Mouse (Mus musculus) left cerebral cortex, postnatal 36 days (tissue): ENCODE measurements around the gene Ccp110. TPM values are rescaled to one million over a fixed set of nuclear protein-coding genes. Genes with fewer than 3 reads are reported as not detected.

Source experiments
- DNase-seq, 2 experiments: peaks; one replicate each; pipeline ENCODE4 v3.0.0; 2021 to 2022; ENCODE audit warnings: low spot score in 2 of 2, mixed read lengths in 1 of 2
- intact Hi-C: fragments of 180-260 bp; cut with DNase I; formaldehyde crosslinking; loops from one replicate; pipeline ENCODE4 v1.15.1; 2025
- total RNA-seq, 2 experiments: library from RNA; stranded (reverse); gene quantifications; 2 replicates each; pipeline ENCODE4 v1.2.3; 2021

The Ccp110 gene
- total RNA-seq, 2 experiments from 2014 or later = 50.0 to 52.4 TPM

DNA sequence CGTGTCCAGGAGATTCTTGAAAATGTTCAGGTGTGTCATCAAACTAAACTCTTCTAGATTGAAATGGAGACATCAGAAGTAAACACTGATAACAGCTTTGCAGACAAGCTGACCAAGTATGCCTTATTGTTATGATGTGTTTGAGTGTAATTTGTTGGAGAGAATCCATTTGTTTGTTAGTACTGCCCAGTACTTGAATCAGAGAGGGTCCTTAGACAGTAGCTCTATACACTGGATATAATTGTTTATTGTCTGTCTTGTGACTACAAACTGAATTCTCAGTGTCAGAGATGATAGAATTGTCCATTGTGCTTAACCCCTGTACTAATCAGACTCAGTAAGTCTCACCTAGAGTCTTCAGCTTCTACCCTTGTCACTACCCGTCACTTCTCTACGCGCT lies 5.7 kb downstream of the Ccp110 start:
- no peak for DNase-seq
- intact Hi-C loops = no loop called here

- intact Hi-C loops = no loop called here
Observed at GRCm38 (mm10) chr7:118723927-118724326, 11.6 kb downstream of the Ccp110 start.

DNA sequence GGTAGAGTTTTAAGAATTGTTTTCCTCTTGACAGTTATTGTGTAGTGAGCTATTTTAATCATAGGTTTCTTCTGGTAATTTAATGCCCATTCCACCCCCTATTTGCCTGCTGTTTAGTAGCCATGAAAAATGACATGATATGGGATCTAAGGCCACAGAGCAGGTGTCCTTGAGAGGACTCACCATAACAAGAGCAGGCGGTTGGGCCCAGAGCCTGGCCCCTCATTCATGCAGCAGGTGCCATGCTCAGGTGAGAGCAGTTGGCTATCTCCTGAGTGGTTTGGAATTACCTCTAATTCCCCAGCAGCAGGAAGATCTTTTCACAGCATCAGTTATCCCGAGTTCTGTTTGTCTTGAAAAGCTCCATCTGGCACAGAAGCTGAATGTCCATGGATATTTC lies 13.1 kb downstream of the Ccp110 start:
- intact Hi-C loops = no loop called here
- no peak for DNase-seq

More at GRCm38 (mm10) chr7:118723927-118724326, 11.6 kb downstream of the Ccp110 start:
- DNase-seq = no peak

- DNase-seq = no peak
- intact Hi-C loops = no loop called here
Observed at GRCm38 (mm10) chr7:118728846-118729587, 16.7 kb downstream of the Ccp110 start.

DNA sequence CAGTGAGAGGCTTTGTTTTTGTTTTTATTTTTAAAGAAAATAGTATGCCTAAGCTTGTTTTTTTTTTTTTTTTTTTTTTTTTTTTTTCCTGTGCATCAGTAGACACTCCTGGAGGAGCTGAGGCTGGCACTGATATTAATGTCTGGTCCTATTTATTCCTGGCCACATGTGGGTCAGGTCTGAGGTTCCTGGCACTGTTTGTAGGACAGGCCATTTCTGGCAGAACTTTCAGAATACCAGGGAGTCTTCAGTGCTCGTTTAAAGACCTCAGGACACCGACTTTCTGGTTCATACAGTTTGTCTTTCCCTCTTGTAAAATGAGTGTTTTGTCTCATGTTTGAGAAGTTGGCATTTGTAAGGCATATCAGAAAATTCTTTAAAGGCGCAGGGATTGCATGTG lies 19.4 kb downstream of the Ccp110 start:
- intact Hi-C loops = no loop called here

DNA sequence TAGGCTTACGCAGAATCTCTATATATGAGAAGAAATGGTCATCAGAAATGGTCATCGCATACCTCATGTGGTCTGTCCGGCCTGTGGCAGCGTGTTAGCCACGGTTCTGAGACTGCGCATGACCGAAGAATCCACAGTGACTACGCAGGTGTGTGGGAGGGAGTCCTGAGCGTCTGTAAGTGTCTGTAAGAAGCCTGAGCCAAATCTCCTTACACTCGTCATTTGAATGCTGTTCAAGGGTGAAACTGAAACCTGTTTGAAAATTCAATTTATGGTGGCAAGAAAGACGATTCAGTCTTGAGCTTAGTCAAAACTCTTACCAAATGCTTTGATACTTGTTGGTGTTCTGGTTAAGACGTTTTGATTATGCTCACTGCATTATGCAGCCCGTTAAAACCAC lies 20.9 kb downstream of the Ccp110 start:
- intact Hi-C loops = no loop called here
- no peak for DNase-seq

More for the DNA sequence above, 19.4 kb downstream of the Ccp110 start:
- DNase-seq = no peak

DNA sequence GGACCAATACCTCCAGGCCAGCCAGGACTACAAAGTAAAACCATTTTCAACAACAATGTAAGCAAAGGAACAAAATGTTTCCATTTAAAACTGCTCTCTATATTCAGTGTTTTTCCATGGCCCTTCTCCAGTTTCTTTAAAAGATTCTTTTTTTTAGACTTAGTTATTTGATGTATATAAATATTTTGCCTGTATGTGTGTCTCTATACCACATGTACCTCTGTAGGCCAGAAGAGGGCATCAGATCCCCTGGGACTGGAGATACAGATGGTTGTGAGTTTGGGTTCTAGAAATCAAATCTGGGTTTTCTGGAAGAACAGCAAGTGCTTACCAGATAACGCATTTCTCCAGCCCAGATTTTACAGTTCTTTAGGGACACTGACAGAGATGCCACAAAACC lies 26.4 kb downstream of the Ccp110 start:
- intact Hi-C loops = no loop called here
- no peak for DNase-seq

DNA sequence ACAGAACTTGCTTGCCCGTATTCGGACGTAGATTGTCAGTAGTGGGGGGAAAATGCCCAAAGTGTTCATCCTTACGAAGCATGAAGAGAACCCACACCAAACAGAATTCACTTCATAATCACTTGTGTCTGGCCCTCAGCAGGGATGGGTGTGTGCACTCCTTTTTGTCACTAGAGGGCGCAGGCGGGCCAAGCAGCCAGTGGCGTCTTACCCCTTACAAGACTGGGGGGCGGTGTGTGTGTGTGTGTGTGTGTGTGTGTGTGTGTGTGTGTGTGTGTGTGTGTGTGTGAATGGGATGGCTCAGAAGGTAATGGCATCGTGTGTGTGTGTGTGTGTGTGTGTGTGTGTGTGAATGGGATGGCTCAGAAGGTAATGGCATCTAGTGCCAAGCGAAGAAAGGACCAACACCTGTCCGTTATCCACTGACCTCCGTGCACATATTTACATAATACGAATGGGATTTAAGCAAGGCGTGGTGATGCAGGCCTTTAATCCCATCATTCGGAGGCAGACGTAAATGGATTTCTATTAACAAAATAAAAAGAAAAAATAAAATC lies 27.7 kb downstream of the Ccp110 start, which contains the start of gene Vps35l:
TSS of gene Vps35l (plus strand) at position 252 of the 557 bp plus-strand sequence.
- intact Hi-C loops = no loop called here

DNA sequence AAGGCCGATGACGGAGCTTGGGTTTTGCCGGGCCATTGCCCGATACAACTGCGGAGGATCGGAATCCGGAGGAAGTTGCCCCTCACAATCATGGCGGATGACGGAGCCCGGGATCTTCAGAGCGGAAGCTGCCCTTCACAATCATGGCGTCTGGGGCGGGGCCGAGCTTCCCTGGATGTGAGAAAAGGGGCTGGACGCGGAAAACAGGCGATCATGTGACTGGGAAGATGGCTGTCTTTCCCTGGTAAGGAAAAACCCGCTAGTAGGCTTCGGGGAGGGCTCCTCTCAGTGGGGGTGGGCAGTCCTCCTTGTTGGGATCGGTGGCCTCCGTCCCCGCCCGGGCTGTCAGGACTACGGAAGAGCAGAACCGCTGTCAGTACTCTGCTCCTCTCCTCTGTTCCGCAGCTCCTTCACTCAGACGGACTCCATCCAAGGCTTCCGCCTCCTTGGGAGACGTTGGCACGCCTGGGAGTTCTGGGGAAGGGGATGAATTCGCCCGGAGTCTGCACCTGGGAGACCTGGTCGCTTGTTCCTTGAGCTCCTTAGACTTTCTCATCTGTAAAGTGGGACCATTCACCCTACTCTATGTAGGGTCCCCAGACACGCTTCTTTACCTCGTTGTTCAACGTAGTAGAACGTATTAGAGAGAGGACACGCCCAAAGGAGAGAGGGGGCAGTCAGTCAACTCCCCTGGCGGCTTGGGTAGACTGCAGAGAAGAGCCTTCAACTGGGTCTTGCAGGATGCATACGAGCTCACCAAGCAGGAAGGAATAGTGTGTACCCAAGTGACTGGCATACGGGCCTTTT lies 28.4 kb downstream of the Ccp110 start:
- intact Hi-C loops = no loop called here
- peak; percentile 94 to 95 for DNase-seq

More for the DNA sequence above, 27.7 kb downstream of the Ccp110 start, which contains the start of gene Vps35l:
- peak; percentile 71 to 76 for DNase-seq

DNA sequence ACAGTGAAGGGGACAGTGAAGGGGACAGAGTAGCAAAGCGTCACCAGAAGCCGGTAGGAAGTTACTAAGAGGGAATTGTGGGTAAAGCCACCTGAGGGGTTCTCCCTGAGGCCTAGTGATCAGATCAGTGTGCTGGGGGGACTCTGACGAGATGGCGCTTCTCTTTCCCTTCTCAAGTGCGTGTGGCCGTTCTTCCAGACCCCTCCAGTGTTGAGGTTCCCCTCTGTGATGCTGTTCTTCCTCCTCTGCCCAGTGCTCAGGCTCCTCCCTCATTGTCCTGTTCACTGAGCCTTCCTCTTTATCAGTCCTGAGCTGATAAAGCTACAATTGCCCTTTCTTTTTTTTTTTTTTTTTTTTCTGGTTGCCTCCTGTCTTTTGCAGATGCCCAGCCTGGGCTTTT lies 29.9 kb downstream of the Ccp110 start:
- DNase-seq = no peak
- intact Hi-C loops = no loop called here

DNA sequence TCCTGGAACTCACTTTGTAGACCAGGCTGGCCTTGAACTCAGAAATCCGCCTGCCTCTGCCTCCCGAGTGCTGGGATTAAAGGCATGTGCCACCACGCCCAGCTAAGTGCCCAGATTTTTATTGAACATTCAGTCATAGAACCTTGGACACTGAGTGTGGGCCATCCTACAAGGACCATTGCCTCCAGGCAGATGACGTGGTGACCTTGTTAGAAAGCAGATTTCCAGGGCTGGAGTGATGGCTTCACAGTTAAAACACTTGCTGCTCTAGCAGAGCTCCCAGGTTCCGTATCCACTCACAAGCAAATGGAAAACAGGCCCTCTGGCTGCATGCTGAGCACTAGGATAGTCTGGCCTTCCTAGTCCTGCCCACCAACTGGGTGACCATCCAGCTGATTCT lies 32.4 kb downstream of the Ccp110 start:
- intact Hi-C loops = no loop called here
- no peak for DNase-seq

- intact Hi-C loops = no loop called here
- peak; percentile 17 to 19 for DNase-seq
Observed at GRCm38 (mm10) chr7:118747891-118748672, 35.7 kb downstream of the Ccp110 start.

- intact Hi-C loops = no loop called here
- DNase-seq = no peak
Observed at GRCm38 (mm10) chr7:118749706-118750105, 37.4 kb downstream of the Ccp110 start.

GRCm38 (mm10) chr7:118751625-118752024 lies 39.3 kb downstream of the Ccp110 start:
- intact Hi-C loops = no loop called here
- DNase-seq = no peak

GRCm38 (mm10) chr7:118755756-118756155 lies 43.4 kb downstream of the Ccp110 start:
- no peak for DNase-seq
- intact Hi-C loops = no loop called here

- no peak for DNase-seq
- intact Hi-C loops = no loop called here
Observed at GRCm38 (mm10) chr7:118756490-118757265, 44.3 kb downstream of the Ccp110 start.

DNA sequence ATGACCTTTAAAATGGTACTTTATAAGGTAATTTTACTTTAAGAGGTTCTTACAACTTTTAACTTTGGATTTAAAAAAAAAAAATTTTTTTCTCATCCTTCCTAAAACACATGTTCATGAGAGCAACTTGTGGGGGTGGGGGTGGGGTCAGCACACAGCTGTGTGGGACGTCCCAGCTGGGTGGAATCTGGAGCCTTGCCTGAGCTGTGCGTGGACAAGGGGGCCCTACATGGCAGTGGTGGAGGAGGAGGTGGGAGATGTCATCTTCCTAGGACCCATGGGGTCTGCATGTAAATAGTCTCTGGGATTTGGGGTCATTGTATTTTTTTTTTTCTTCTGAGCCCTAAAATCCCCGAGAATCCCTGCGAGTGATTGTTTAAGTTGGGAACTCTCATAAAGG lies 46.0 kb downstream of the Ccp110 start:
- no peak for DNase-seq
- intact Hi-C loops = no loop called here

DNA sequence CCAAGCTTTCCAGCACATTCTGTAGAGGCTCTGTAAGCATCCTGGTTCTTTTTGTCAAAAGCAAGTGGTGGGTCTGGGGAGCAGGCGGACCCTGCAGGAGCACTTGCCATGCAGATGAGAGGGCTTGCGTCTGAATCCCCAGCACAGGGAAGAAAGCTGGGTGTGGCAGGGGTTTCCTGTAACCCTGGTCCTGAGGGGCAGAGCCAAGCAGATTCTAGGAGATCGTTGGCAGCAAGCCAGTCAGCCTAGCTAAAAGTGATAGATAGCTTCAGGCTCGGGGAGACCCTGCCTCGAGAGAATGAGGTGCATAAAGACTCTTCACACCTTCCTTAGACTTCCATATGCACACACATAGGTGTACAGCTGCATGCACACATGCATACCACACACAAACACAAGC lies 47.0 kb downstream of the Ccp110 start:
- no peak for DNase-seq
- intact Hi-C loops = no loop called here

DNA sequence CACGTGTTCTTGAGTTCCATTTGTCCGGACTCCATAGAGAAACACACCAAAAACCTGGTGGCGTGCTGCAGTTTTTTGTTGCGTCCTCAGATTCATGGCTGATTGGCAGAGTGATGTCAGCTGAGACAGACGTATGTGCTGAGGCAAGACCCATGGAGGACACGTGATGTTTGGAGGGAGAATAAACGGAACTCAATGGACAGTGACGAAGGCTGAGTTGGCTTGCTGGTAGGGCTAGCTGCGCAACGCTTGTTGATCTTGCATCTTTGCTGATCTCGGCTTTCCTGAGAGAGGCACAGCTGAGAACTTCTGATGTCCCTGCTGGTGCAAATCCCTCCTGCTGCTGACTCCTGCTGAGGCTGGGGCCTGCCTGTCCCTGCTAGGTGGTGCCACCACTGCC lies 51.6 kb downstream of the Ccp110 start:
- no peak for DNase-seq
- intact Hi-C loops = loop anchor here (10.0 kb wide), 1 partner anchor 661 kb away; no protein-coding TSS in a partner anchor
